Mouse (Mus musculus) bone marrow macrophage, adult 2 months (primary cell): ENCODE measurements around the gene 1700023F06Rik. TPM values are rescaled to one million over a fixed set of nuclear protein-coding genes. Genes with fewer than 3 reads are reported as not detected.

ENCODE experiments used
- H3K27ac ChIP-seq: 2 replicates; pipeline ENCODE4 v1.5.1; 2012; ENCODE audit warnings: low read depth, low read length; ENCODE audit not compliant: insufficient read depth
- H3K4me1 ChIP-seq: 2 replicates; pipeline ENCODE4 v1.6.1; 2012; ENCODE audit warnings: low read length; ENCODE audit not compliant: control insufficient read depth, insufficient read depth
- H3K4me3 ChIP-seq: 2 replicates; pipeline ENCODE4 v1.5.1; 2012; ENCODE audit warnings: mild to moderate bottlenecking, low read length, moderate library complexity; ENCODE audit not compliant: insufficient read depth
- CTCF ChIP-seq: IDR thresholded peaks from 2 replicates; pipeline ENCODE4 v1.5.1; 2012; ENCODE audit warnings: low read depth, mild to moderate bottlenecking, low read length, moderate library complexity
- POLR2A ChIP-seq: IDR thresholded peaks from 2 replicates; pipeline ENCODE4 v1.6.1; 2012; ENCODE audit warnings: mild to moderate bottlenecking, low read depth, low read length, borderline replicate concordance
- polyA plus RNA-seq: library from polyadenylated mRNA; stranded (reverse); fragments of >200 nt; gene quantifications from 2 replicates; pipeline ENCODE4 v1.2.4, GENCODE M21; 2012; ENCODE audit not compliant: missing spikeins, insufficient read depth, insufficient read length

1700023F06Rik gene
- polyA plus RNA-seq, 1 experiment = not detected

DNA sequence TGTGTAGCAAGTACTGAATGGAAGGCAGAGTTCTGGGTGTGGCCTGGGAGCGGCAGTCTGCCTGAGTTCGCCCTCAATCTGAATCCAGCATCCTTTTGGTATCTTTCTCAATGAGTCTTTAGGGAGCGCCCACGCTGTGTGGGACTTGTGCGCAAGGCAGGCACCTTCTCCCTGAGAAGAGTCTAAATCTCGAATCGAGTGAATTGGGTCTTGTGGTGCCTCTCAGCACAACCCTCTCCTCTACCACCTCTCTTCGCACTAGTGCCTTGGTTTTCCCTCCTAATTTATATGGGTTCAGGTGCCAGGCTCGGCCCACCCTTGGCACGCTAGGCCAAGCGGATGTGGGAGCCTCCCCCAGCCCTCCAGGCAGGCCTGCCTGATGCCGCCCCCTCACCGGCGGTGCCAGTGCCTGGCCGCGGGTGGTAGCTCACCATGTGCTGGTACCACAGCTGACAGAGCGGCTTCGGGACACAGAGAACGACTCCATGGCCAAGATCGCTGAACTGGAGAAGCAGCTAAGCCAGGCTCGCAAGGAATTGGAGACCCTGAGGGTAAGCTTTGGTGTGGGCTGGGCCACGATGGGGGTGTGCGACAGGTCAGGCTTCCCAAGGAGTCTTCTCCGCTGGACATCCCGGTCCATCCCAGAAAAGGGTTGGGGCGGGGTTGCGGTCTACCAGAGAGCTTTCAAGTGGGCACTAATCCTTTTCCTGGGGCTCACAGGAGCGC is 16.0 kb downstream of the 1700023F06Rik start:
- TF ChIP-seq CTCF (no peak), POLR2A (no peak)
- H3K27ac ChIP-seq = no peak overlapping the region
- H3K4me1 ChIP-seq = peaks cover 3% of the 10 kb centered on the region; the same call in 1 of the 2 replicates
- H3K4me3 ChIP-seq = no peak overlapping the region

DNA sequence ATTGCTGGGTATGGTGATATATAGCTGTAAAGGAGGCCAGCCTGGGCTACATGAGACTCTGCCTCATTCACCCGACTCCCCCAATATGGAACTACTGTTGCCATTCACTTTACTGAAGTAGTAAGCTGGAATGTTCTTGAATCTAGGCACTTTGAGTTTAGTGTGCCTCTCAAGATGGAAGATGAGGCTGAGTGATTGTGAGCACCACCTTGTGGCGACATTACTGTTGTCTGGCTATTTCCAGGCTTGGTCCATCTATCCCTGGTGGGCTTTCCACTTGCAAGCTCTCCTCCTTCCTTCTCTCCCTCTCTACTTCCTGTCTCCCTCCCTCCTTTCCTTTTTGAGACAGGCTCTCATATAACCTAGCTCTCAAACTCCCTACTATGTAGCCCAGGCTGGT is 23.5 kb downstream of the 1700023F06Rik start:
- Histone ChIP-seq H3K4me1 (no peaks in the 10 kb centered on the region), H3K4me3 (no peak overlapping the region), H3K27ac (no peak overlapping the region)
- TF ChIP-seq CTCF (no peak), POLR2A (no peak)

DNA sequence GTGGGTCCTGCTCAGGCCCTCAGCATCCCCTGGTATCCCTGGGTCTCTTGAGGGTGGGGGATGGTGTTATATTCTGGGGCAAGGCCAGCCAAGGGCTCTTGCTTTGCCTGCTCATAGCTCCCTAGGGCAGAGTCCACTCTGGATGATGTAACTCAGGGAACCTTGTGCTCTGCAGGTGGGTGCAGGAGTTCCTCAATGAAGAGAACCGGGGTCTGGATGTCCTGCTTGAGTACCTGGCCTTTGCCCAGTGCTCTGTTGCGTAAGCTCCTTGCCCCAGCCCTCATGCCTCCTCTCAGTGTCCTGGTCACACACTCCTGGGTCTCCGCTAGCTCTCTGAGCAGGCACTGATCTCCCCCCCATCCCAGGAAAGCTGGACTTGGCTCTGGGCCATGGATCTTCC is 26.4 kb downstream of the 1700023F06Rik start:
- H3K4me1 ChIP-seq = peaks cover 16% of the 10 kb centered on the region

DNA sequence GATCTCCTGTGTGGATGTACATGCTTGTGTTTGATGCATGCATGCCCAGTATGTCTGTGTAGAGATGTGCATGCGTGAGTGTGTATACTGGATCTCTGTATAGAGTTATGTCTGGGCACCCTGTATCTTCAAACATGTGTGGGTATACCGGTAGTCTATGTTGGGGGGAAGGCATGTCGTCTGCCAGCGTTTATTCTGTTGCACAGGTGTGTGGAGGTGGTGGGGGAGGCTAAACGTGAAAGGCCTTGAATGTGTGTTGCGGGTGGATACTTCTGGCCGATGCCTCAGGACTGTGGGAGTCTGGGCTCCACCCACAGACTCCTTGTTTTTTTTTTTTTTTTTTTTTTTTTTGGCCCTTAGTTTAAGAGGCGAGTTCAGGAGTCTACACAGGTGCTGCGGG is 27.0 kb downstream of the 1700023F06Rik start:
- TF ChIP-seq CTCF = no peak
- no peak for TF ChIP-seq POLR2A

More for the DNA sequence above, 26.4 kb downstream of the 1700023F06Rik start:
- Histone ChIP-seq H3K4me3 (no peak overlapping the region), H3K27ac (no peak overlapping the region)
- TF ChIP-seq POLR2A = no peak
- TF ChIP-seq CTCF = no peak

DNA sequence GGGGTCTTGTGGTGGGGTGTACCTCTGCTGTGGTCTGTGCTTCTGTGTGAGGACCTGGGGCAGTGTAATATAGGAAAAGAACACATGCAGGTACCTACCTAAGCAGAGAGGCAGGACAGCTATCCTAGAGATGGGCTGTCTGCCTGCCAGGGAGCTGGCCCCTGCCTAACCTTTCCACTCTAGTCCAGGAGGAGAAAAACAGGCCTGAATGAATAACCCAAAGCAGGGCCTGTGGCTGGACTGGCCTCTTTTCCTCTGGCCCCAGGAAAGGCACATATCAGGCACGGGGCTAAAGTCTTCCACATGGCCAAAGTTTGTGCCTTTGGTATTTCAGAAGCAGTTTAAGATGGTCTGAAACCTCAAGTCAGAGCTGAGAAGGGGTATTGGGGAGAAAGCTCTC is 27.9 kb downstream of the 1700023F06Rik start:
- Histone ChIP-seq H3K27ac (no peak overlapping the region), H3K4me3 (no peak overlapping the region), H3K4me1 (peaks cover 30% of the 10 kb centered on the region)
- TF ChIP-seq CTCF = no peak
- TF ChIP-seq POLR2A = no peak

More for the DNA sequence above, 27.0 kb downstream of the 1700023F06Rik start:
- peaks cover 22% of the 10 kb centered on the region for H3K4me1 ChIP-seq
- H3K27ac ChIP-seq = no peak overlapping the region
- H3K4me3 ChIP-seq = no peak overlapping the region

DNA sequence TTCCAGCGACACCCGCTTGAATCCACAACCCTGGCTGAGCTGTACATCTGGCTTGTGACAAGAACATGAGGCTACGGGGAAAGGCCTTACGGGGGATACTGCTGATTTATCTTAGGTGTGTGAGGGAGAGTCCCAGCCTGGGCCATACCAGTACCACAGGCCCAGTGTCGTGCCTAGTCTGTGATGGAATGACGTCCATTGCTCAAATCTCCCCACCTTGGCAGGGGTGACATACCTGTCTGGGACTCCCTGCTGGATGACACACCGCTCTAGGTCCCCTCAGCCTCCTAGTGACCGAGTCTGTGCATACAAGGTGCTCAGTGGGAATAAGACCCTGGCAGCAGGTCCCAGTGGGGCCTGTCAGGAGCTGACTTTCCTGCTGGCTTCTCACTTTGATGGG is 29.6 kb downstream of the 1700023F06Rik start:
- H3K4me1 ChIP-seq = peaks cover 42% of the 10 kb centered on the region
- H3K4me3 ChIP-seq = no peak overlapping the region
- peak overlapping the region; percentile 2; the same call in 1 of the 2 replicates for H3K27ac ChIP-seq
- TF ChIP-seq CTCF (no peak), POLR2A (no peak)

DNA sequence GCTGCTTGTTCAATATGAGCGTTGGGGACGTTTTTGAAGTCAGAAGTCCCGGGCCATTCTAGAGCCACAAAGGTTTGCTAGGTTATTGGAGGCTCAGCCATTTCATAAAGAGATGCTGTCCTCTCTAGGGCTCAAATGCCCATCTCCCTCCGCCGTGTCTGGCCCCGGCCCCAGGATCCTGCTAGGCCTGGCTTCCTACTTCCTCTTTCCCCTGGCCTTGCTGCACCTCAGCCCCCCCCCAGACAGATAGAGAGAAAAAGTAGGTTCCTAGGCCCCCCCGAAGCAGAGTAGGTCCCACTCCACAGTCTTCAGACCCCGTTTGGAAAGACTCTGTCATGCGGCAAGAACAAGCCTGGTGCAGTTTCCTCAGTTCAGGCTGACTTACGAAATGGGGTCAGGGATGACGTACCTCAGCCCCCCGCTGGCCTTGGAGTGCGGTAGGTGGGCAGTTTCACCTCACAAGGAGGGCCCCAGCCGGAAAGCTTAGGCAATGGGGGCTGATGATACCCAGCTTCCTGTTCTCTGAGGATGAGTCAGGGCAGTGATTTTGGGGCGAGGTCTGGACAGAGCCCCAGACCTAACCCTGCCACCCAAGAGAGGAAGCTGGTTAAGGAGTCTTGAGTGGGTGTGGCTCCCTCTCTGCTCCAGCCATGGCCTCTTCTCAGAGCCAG is 30.4 kb downstream of the 1700023F06Rik start:
- Histone ChIP-seq H3K4me3 (peak overlapping the region; percentile 36), H3K4me1 (peaks cover 50% of the 10 kb centered on the region), H3K27ac (peak overlapping the region; percentile 52)
- TF ChIP-seq POLR2A (peak; percentile 42; the same call in 1 of the 2 replicates), CTCF (no peak)

DNA sequence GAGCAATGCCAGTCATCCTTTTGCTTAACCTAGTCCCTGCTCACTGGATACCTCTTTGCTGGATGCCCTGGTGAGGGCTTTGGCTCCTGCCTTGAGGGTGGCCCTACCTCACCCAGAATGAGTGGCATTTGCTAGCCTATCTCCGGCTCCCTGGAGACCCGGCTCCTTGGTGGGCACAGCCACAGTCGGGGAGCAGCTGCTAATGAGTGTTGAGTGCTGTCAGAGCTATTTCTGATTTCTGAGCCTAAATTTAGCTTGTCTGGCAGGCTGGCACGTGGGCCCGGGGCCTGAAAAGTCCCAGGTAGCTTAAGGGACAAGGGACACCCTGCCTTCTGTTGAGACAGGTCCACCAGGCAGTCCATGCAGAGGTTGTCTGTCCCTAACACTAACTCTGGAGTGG is 31.1 kb downstream of the 1700023F06Rik start:
- peak overlapping the region; percentile 52 for H3K27ac ChIP-seq
- TF ChIP-seq CTCF (no peak), POLR2A (no peak)
- H3K4me3 ChIP-seq = peak overlapping the region; percentile 36
- H3K4me1 ChIP-seq = peaks cover 56% of the 10 kb centered on the region

DNA sequence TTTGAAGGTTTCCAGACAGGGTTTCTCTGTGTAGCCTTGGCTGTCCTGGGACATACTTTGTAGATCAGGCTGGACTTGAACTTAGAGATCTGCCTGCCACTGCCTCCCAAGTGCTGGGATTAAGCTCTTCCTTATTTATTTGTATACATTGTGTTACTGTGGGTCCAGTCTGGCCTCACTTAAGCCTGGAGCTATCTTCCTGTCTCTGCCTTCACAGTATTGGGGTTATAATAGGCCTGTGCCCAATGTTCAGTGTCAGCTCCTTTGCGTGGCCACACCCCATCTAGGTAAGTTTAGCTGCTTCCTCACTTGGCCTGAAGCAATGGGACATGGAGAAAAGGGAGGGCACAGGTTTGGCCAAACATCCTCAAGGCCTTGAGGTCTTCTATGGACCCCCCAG is 31.8 kb downstream of the 1700023F06Rik start:
- Histone ChIP-seq H3K4me3 (no peak overlapping the region), H3K4me1 (peaks cover 56% of the 10 kb centered on the region), H3K27ac (peak overlapping the region; percentile 1; the same call in 1 of the 2 replicates)
- TF ChIP-seq CTCF = no peak
- TF ChIP-seq POLR2A = no peak

DNA sequence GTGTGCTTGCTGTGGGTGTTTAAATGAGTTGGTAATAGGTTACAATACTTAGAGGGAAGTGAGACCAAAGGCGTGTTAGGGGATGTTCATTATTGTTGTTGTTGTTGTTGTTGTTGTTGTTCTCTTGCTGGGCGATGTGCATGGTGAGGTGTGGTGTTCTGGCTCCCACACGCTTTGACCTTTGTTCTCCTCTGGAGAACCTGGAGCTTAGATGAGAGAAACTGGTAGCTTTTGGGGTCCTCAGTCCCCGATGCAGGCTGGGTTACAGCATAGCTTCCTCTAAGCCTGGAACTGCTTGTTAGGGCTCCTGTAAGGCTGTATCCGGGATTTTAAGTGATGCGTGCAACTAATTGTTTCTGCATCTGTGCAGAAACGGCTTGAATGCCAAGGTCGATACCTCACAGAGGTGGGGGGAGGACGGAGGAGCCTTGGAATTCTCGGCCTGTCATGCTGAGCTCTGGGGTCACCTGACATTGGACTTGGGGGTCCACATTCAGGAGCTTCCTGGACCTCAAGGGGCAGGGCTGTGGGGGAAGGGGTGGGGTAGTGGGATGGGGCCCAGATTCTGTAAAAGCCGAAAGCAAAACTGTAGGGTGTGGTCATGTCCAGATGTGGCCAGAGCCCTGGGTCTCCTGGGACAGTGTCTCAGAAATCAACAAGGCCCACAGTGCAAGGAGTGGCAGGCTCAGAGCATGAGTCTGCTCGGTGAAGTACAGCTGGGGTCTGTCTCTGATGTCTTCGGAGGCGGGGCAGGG is 32.5 kb downstream of the 1700023F06Rik start:
- no peak overlapping the region; the same call in 1 of the 2 replicates for H3K4me3 ChIP-seq
- H3K4me1 ChIP-seq = peaks cover 56% of the 10 kb centered on the region
- peak overlapping the region; percentile 88 for H3K27ac ChIP-seq
- no peak for TF ChIP-seq POLR2A
- TF ChIP-seq CTCF = no peak
